Mouse (Mus musculus) CH12.LX (cell line): ENCODE measurements around the gene Txndc11. TPM values are rescaled to one million over a fixed set of nuclear protein-coding genes. Genes with fewer than 3 reads are reported as not detected.

Experiments used
- DNase-seq: peaks from one replicate; pipeline ENCODE4 v3.0.0-alpha.2; 2013; ENCODE audit errors: extremely low read depth
- H3K27ac ChIP-seq: 2 replicates; pipeline ENCODE4 v1.5.1; 2012; ENCODE audit warnings: low read depth, mild to moderate bottlenecking, control low read depth, moderate library complexity; ENCODE audit not compliant: insufficient read depth
- H3K27me3 ChIP-seq: replicated peaks from 2 replicates; pipeline ENCODE3; 2012; ENCODE audit warnings: inconsistent platforms
- H3K36me3 ChIP-seq, 2 experiments: replicated peaks in 1 of 2; 2 replicates each; pipeline versions ENCODE3 to v1.6.1; 2012; ENCODE audit warnings: inconsistent platforms in 1 of 2, low read length in 1 of 2, mild to moderate bottlenecking in 1 of 2, mixed read lengths in 1 of 2, moderate library complexity in 1 of 2; ENCODE audit not compliant: control insufficient read depth in 1 of 2, insufficient read depth in 1 of 2
- H3K4me1 ChIP-seq, 2 experiments: 2 replicates each; pipeline ENCODE4 v1.6.1; 2012; ENCODE audit warnings: inconsistent platforms in 1 of 2, moderate library complexity in 1 of 2; ENCODE audit not compliant: insufficient read depth in 2 of 2, control insufficient read depth in 1 of 2
- H3K4me2 ChIP-seq: 2 replicates; pipeline ENCODE4 v1.6.1; 2012; ENCODE audit warnings: low read depth, mild to moderate bottlenecking, control low read depth; ENCODE audit not compliant: poor library complexity, insufficient read depth, severe bottlenecking
- H3K4me3 ChIP-seq, 3 experiments: fragments of 150-350 bp in 1 of 3; sonication (generic) in 1 of 3; replicated peaks in 1 of 3; 2 replicates each; pipeline versions ENCODE3 to v1.5.1; 2011 to 2012; ENCODE audit warnings: low read depth in 2 of 3, low read length in 2 of 3, mild to moderate bottlenecking in 2 of 3, moderate library complexity in 2 of 3, control low read depth in 1 of 3, improper control_type of control experiment in 1 of 3, inconsistent platforms in 1 of 3, mixed read lengths in 1 of 3; ENCODE audit not compliant: poor library complexity in 1 of 3
- H3K79me2 ChIP-seq: replicated peaks from 2 replicates; pipeline ENCODE4 v1.6.1; 2012; ENCODE audit warnings: mild to moderate bottlenecking, moderate library complexity; ENCODE audit not compliant: control insufficient read depth, poor library complexity, insufficient read depth, severe bottlenecking; ENCODE audit errors: extremely low read depth
- H3K9ac ChIP-seq: 2 replicates; pipeline ENCODE4 v1.6.1; 2012; ENCODE audit warnings: low read depth, mild to moderate bottlenecking, control low read depth, moderate library complexity; ENCODE audit not compliant: insufficient read depth
- H3K9me3 ChIP-seq: replicated peaks from 2 replicates; pipeline ENCODE3; 2012; ENCODE audit warnings: low read length, inconsistent platforms, mixed read lengths
- BHLHE40 ChIP-seq: IDR thresholded peaks from 2 replicates; pipeline ENCODE4 v1.6.1; 2011; ENCODE audit warnings: mild to moderate bottlenecking, low read depth, low read length, improper control_type of control experiment
- CHD1 ChIP-seq: IDR thresholded peaks from 2 replicates; pipeline ENCODE4 v1.6.1; 2012; ENCODE audit warnings: low read depth, low read length, improper control_type of control experiment, inconsistent platforms
- CTCF ChIP-seq, 2 experiments: IDR thresholded peaks in 1 of 2; conservative IDR thresholded peaks in 1 of 2; 2 replicates each; pipeline ENCODE4 v1.5.1; 2011 to 2012; ENCODE audit warnings: low read depth in 2 of 2, low read length in 2 of 2, improper control_type of control experiment in 1 of 2, inconsistent platforms in 1 of 2, mild to moderate bottlenecking in 1 of 2, moderate library complexity in 1 of 2
- E2F4 ChIP-seq: IDR thresholded peaks from 2 replicates; pipeline ENCODE4 v1.6.1; 2011; ENCODE audit warnings: low read depth, low read length, improper control_type of control experiment; ENCODE audit not compliant: insufficient replicate concordance
- ELF1 ChIP-seq: IDR thresholded peaks from 2 replicates; pipeline ENCODE4 v1.6.1; 2014; ENCODE audit warnings: low read depth, mild to moderate bottlenecking, inconsistent platforms, low read length, improper control_type of control experiment
- EP300 ChIP-seq: IDR thresholded peaks from 2 replicates; pipeline ENCODE4 v1.6.1; 2011; ENCODE audit warnings: low read length, improper control_type of control experiment
- ETS1 ChIP-seq: conservative IDR thresholded peaks from 2 replicates; pipeline ENCODE4 v1.6.1; 2012; ENCODE audit warnings: low read depth, mild to moderate bottlenecking, inconsistent platforms, low read length, improper control_type of control experiment, moderate library complexity
- GABPA ChIP-seq: IDR thresholded peaks from 2 replicates; pipeline ENCODE4 v1.6.1; 2012; ENCODE audit warnings: low read depth, low read length, improper control_type of control experiment, inconsistent platforms; ENCODE audit not compliant: insufficient replicate concordance
- IRF4 ChIP-seq: IDR thresholded peaks from 2 replicates; pipeline ENCODE4 v1.6.1; 2014; ENCODE audit warnings: low read depth, mild to moderate bottlenecking, inconsistent platforms, low read length, improper control_type of control experiment
- KAT2A ChIP-seq: IDR thresholded peaks from 2 replicates; pipeline ENCODE4 v1.6.1; 2012; ENCODE audit warnings: low read length, improper control_type of control experiment, inconsistent platforms; ENCODE audit not compliant: insufficient replicate concordance
- MAX ChIP-seq: IDR thresholded peaks from 2 replicates; pipeline ENCODE4 v1.6.1; 2011; ENCODE audit warnings: low read length, improper control_type of control experiment
- MAZ ChIP-seq: IDR thresholded peaks from 2 replicates; pipeline ENCODE4 v1.6.1; 2012; ENCODE audit warnings: low read depth, mild to moderate bottlenecking, inconsistent platforms, low read length, improper control_type of control experiment, moderate library complexity
- MEF2A ChIP-seq: IDR thresholded peaks from 2 replicates; pipeline ENCODE4 v1.6.1; 2014; ENCODE audit warnings: low read depth, mild to moderate bottlenecking, inconsistent platforms, low read length, improper control_type of control experiment, borderline replicate concordance
- MXI1 ChIP-seq: IDR thresholded peaks from 2 replicates; pipeline ENCODE4 v1.6.1; 2011; ENCODE audit warnings: mild to moderate bottlenecking, low read depth, low read length, improper control_type of control experiment
- MYC ChIP-seq: IDR thresholded peaks from 2 replicates; pipeline ENCODE4 v1.6.1; 2011; ENCODE audit warnings: low read depth, mild to moderate bottlenecking, improper control_type of control experiment, low read length
- NELFE ChIP-seq: IDR thresholded peaks from 2 replicates; pipeline ENCODE4 v1.6.1; 2011; ENCODE audit warnings: low read depth, low read length, improper control_type of control experiment
- NRF1 ChIP-seq: IDR thresholded peaks from 2 replicates; pipeline ENCODE4 v1.6.1; 2014; ENCODE audit warnings: low read depth, mild to moderate bottlenecking, inconsistent platforms, low read length, improper control_type of control experiment, moderate library complexity
- PAX5 ChIP-seq: IDR thresholded peaks from 2 replicates; pipeline ENCODE4 v1.6.1; 2012; ENCODE audit warnings: low read length, inconsistent platforms, mixed read lengths
- POLR2A ChIP-seq: IDR thresholded peaks from 2 replicates; pipeline ENCODE4 v1.6.1; 2011; ENCODE audit warnings: low read depth, mild to moderate bottlenecking, improper control_type of control experiment, low read length
- RAD21 ChIP-seq: IDR thresholded peaks from 2 replicates; pipeline ENCODE4 v1.6.1; 2011; ENCODE audit warnings: low read depth, mild to moderate bottlenecking, low read length, improper control_type of control experiment, moderate library complexity
- SIN3A ChIP-seq: IDR thresholded peaks from 2 replicates; pipeline ENCODE4 v1.6.1; 2012; ENCODE audit warnings: low read length, improper control_type of control experiment, inconsistent platforms
- ZKSCAN1 ChIP-seq: IDR thresholded peaks from 2 replicates; pipeline ENCODE4 v1.6.1; 2012; ENCODE audit warnings: low read depth, inconsistent platforms, low read length, improper control_type of control experiment, borderline replicate concordance
- ZMIZ1 ChIP-seq: IDR thresholded peaks from 2 replicates; pipeline ENCODE4 v1.6.1; 2012; ENCODE audit warnings: low read depth, mild to moderate bottlenecking, inconsistent platforms, low read length, improper control_type of control experiment
- dilution Hi-C: fragments of 300-500 bp; cut with MboI; formaldehyde crosslinking; loops from 2 replicates; pipeline ENCODE4 v1.14.3; 2020; ENCODE audit warnings: low sequenced_read_pairs; ENCODE audit not compliant: extremely low pct_unique_long_range_greater_than_20kb, extremely low pct_ligation_motif_present
- in situ Hi-C: fragments of 300-500 bp; cut with MboI; formaldehyde crosslinking; loops from 3 replicates; pipeline ENCODE4 v1.14.3; 2019; ENCODE audit warnings: low sequenced_read_pairs, low pct_ligation_motif_present, low pct_unique_long_range_greater_than_20kb, mixed read lengths
- polyA plus RNA-seq: library from polyadenylated mRNA; unstranded; fragments of >175 nt; gene quantifications from 2 replicates; pipeline ENCODE4 v1.2.1, GENCODE M21; 2012; ENCODE audit warnings: low read depth; ENCODE audit not compliant: insufficient read length
- total RNA-seq, 2 experiments: library from RNA; depleted of rRNA; stranded (reverse); fragments of 300-350 nt in 1 of 2; fragments of >200 nt in 1 of 2; gene quantifications; 2 replicates each; pipeline ENCODE4 v1.2.3; 2012 to 2014

Txndc11 gene
- total and polyA plus RNA-seq, 3 experiments, result 40.6 to 63.2 (median 51.3) TPM

DNA sequence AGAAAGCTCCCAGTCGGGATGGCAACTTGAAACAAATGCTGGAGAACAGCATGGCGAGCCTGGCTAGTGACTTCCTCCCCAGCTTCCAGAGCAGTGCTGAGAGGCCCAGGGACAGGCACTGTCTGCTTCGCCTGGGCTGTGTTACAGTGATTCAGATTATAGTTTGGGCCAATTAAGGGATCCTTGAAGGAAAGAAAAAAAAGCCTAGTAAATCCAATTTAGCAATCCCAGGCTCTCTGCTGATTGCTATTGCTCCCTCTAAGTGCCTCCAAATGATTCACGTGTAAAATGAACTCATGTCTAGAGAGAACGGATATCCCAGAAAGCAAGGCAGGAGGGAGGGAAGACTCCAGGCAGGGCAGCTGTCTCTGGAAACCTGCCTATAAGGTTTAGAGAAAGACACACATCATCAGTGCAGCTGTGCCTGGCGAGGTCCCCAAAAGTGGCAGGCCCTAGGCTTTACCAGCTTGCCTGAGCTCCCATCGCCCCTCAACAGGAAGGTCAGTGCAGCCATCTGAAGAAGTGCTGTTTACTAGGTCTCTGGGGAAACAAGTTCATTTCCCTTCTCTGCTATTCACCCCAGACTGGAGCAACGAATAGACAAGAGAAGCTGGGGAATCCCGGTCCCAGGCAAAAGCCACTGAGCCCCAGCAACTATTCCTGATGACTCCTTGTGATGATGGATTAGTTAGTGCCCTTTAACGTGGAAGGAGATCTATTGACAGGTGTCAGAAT lies 43.4 kb downstream of the Txndc11 start:
- TF ChIP-seq PAX5 (no peak), ZMIZ1 (no peak), MYC (no peak), MAX (peak; percentile 5), NRF1 (no peak), CTCF (conservative IDR thresholded peaks at IDR 0.05 in 1 of 2, IDR thresholded peaks at IDR 0.05 in 1 of 2; ENCODE audit: low read depth in 2 of 2, low read length in 2 of 2) (no peak), KAT2A (no peak), MAZ (no peak), CHD1 (no peak), SIN3A (no peak), MXI1 (no peak), ELF1 (0 out of 2 replicates have a peak, but pooled peaks have one; percentile 14), ZKSCAN1 (no peak), ETS1 (no peak), POLR2A (no peak), MEF2A (0 out of 2 replicates have a peak, but pooled peaks have one; percentile 17), BHLHE40 (no peak), E2F4 (no peak), RAD21 (no peak), NELFE (no peak), IRF4 (no peak), GABPA (no peak), EP300 (peak; percentile 11; the same call in 1 of the 2 replicates)
- peaks cover 63 to 93% of the 10 kb centered on the region in 2 experiments for H3K36me3 ChIP-seq
- H3K4me1 ChIP-seq, result peaks cover 18 to 96% of the 10 kb centered on the region in 2 experiments
- H3K27me3 ChIP-seq, result no peaks in the 10 kb centered on the region
- peak overlapping the region; percentile 17; the same call in 1 of the 2 replicates for H3K4me2 ChIP-seq
- H3K27ac ChIP-seq, result peak overlapping the region; percentile 71
- no peak overlapping the region for H3K9ac ChIP-seq
- dilution Hi-C loops, result no loop called here
- no peak overlapping the region for H3K4me3 ChIP-seq
- H3K9me3 ChIP-seq, result no peaks in the 10 kb centered on the region
- no peaks in the 10 kb centered on the region for H3K79me2 ChIP-seq
- in situ Hi-C loops, result loop anchor here (10.0 kb wide), 1 partner anchor 46 kb away; no protein-coding TSS in a partner anchor
- peak; percentile 59 for DNase-seq
